17 mouse cellular contexts compared by ENCODE assay signal in genomic region chr6:86905500-86905899, GRCm38 (mm10). TPM values are rescaled to one million over a fixed set of nuclear protein-coding genes. Genes with fewer than 3 reads are reported as not detected.
DNase-seq lines count a peak whose midpoint lies in the region; ATAC-seq and TF ChIP-seq lines count a peak whose summit lies in the region.
"Had no signal": no experiment of that assay in that cellular context is flagged by ENCODE, and none has a peak within 500 bp of the region (broad histone marks: within the 10 kb centered on the region; RNA-seq: fewer than 3 reads in every experiment).

No protein-coding gene starts in this region.

- peak; percentile 32 for DNase-seq in gastrocnemius, adult 18-20 months (ENCODE audit: low spot score)
- DNase-seq in gastrocnemius, postnatal 4 days (ENCODE audit: low spot score in 2 of 2), result no peak
- no peak for DNase-seq in layer of hippocampus, adult 2 months (ENCODE audit: low spot score in 2 of 2)
- DNase-seq in layer of hippocampus, postnatal 25 days (ENCODE audit: extremely low spot score in 1 of 2, low spot score in 1 of 2), result no peak
- DNase-seq: adrenal gland, postnatal 25 days; cerebellum, adult 2 months; forebrain, postnatal 0 days; gastrocnemius, postnatal 10 days; lung, postnatal 10 days; midbrain, embryonic 14.5 days; thymus, postnatal 36 days had no signal

- H3K27ac ChIP-seq in heart, embryonic 15.5 days, result 0 out of 2 replicates have a peak overlapping the region, but pooled peaks have one; percentile 5
- no peak overlapping the region for H3K27ac ChIP-seq in heart, embryonic 11.5 days (ENCODE audit: low read depth, low read length)
- H3K27ac ChIP-seq in layer of hippocampus, adult 2 months, result peak overlapping the region; percentile 62
- no peak overlapping the region for H3K27ac ChIP-seq in hindbrain, embryonic 13.5 days
- H3K27ac ChIP-seq: hindbrain, embryonic 12.5 days; limb, embryonic 12.5 days had no signal

- TF ChIP-seq CTCF in layer of hippocampus, adult 2 months (conservative IDR thresholded peaks at IDR 0.05), result no peak

- no peak overlapping the region for H3K9ac ChIP-seq in heart, embryonic 15.5 days
- H3K9ac ChIP-seq in heart, embryonic 11.5 days (ENCODE audit: low read depth, low read length), result no peak overlapping the region
- no peak overlapping the region for H3K9ac ChIP-seq in hindbrain, embryonic 13.5 days
- H3K9ac ChIP-seq: forebrain, postnatal 0 days; hindbrain, embryonic 12.5 days; limb, embryonic 12.5 days had no signal

- peaks cover 26% of the 10 kb centered on the region for H3K4me1 ChIP-seq in heart, embryonic 15.5 days (replicated peaks)
- H3K4me1 ChIP-seq in heart, embryonic 11.5 days (ENCODE audit: control insufficient read depth, insufficient read depth, low read length), result peaks cover 7% of the 10 kb centered on the region; the same call in 1 of the 2 replicates
- no peaks in the 10 kb centered on the region for H3K4me1 ChIP-seq in hindbrain, embryonic 13.5 days (replicated peaks)
- H3K4me1 ChIP-seq: limb, embryonic 12.5 days had no signal

- WGBS in heart, embryonic 15.5 days, result 70% methylated on average over 2 of the region's 2 CpGs
- WGBS in heart, embryonic 11.5 days (ENCODE audit: insufficient replicate concordance), result 88% methylated on average over 2 of the region's 2 CpGs
- WGBS in hindbrain, embryonic 13.5 days, result 82% methylated on average over 2 of the region's 2 CpGs

- no peak overlapping the region for H3K4me3 ChIP-seq in heart, embryonic 15.5 days
- no peak overlapping the region for H3K4me3 ChIP-seq in heart, embryonic 11.5 days (ENCODE audit: low read depth, low read length)
- H3K4me3 ChIP-seq in layer of hippocampus, adult 2 months, result no peak overlapping the region
- H3K4me3 ChIP-seq in hindbrain, embryonic 13.5 days, result no peak overlapping the region
- H3K4me3 ChIP-seq: hindbrain, embryonic 12.5 days; limb, embryonic 12.5 days had no signal

- no peak for ATAC-seq in heart, embryonic 15.5 days (replicated peaks; ENCODE audit: insufficient number of reproducible peaks, insufficient read depth, low FRiP score, low read depth)
- no peak for ATAC-seq in heart, embryonic 11.5 days (replicated peaks; ENCODE audit: insufficient number of reproducible peaks, low FRiP score, low TSS enrichment)
- no peak for ATAC-seq in hindbrain, embryonic 13.5 days (ENCODE audit: low FRiP score)
- ATAC-seq: forebrain, postnatal 0 days; intestine, embryonic 16.5 days had no signal

- H3K4me2 ChIP-seq in heart, embryonic 15.5 days, result no peak overlapping the region
- no peak overlapping the region for H3K4me2 ChIP-seq in heart, embryonic 11.5 days
- no peak overlapping the region for H3K4me2 ChIP-seq in hindbrain, embryonic 13.5 days
- H3K4me2 ChIP-seq: hindbrain, embryonic 12.5 days; limb, embryonic 12.5 days had no signal

- H3K9me3 ChIP-seq in heart, embryonic 15.5 days (replicated peaks), result no peaks in the 10 kb centered on the region
- H3K9me3 ChIP-seq in heart, embryonic 11.5 days (replicated peaks; ENCODE audit: control insufficient read depth, low read length), result no peaks in the 10 kb centered on the region
- H3K9me3 ChIP-seq in hindbrain, embryonic 13.5 days, result no peaks in the 10 kb centered on the region
- H3K9me3 ChIP-seq: hindbrain, embryonic 12.5 days; limb, embryonic 12.5 days had no signal

- H3K27me3 ChIP-seq in heart, embryonic 15.5 days, result no peaks in the 10 kb centered on the region
- no peaks in the 10 kb centered on the region for H3K27me3 ChIP-seq in heart, embryonic 11.5 days (ENCODE audit: control insufficient read depth, insufficient read depth, low read length)
- no peaks in the 10 kb centered on the region for H3K27me3 ChIP-seq in hindbrain, embryonic 13.5 days
- H3K27me3 ChIP-seq: hindbrain, embryonic 12.5 days; limb, embryonic 12.5 days had no signal

- H3K36me3 ChIP-seq in heart, embryonic 15.5 days, result no peaks in the 10 kb centered on the region
- no peaks in the 10 kb centered on the region for H3K36me3 ChIP-seq in heart, embryonic 11.5 days (ENCODE audit: control insufficient read depth, insufficient read depth, low read length)
- H3K36me3 ChIP-seq in hindbrain, embryonic 13.5 days, result no peaks in the 10 kb centered on the region
- H3K36me3 ChIP-seq: hindbrain, embryonic 12.5 days; limb, embryonic 12.5 days had no signal

RNA-seq across cellular contexts. Expression of gene Aak1, which starts 56.2 kb away (rescaled TPM):
- total RNA-seq in gastrocnemius, adult 18-20 months (2021), result 10 to 100 TPM; 30.5 to 46.5 TPM
- 10 to 100 TPM; 57.9 to 69.9 TPM for total RNA-seq in gastrocnemius, postnatal 4 days (2021)
- polyA plus RNA-seq in heart, embryonic 15.5 days (2015; fragmentation: Nextera tagmentation; extraction: Ambion mirVana), result 16.6 and 21.8 TPM in 2 replicates
- 23.0 and 24.3 TPM in 2 replicates for polyA plus RNA-seq in heart, embryonic 11.5 days (2014; fragmentation: Nextera tagmentation; extraction: Ambion mirVana)
- total RNA-seq in layer of hippocampus, adult 2 months (2021), result 100 to 1,000 TPM; 445 to 462 TPM
- 100 to 1,000 TPM; 399 to 433 TPM for total RNA-seq in layer of hippocampus, postnatal 25 days (2021)
- 34.5 and 36.5 TPM in 2 replicates for polyA plus RNA-seq in hindbrain, embryonic 13.5 days (2015; fragmentation: Nextera tagmentation; extraction: Ambion mirVana)

Comparison
In these comparisons a context has a peak if more than half of its experiments do, and no peak if none do; other contexts are left out.
1. H3K27ac ChIP-seq: peak in heart, embryonic 15.5 days (single experiment) and layer of hippocampus, adult 2 months (single experiment); none in heart, embryonic 11.5 days (single experiment) and hindbrain, embryonic 13.5 days (single experiment).
2. RNA of gene Aak1, which starts 56.2 kb away (total RNA-seq): 445 to 462 TPM in layer of hippocampus, adult 2 months and 399 to 433 TPM in layer of hippocampus, postnatal 25 days; 57.9 to 69.9 TPM in gastrocnemius, postnatal 4 days and 30.5 to 46.5 TPM in gastrocnemius, adult 18-20 months; every median in the first group is over 4 times any median in the second.